Mouse (Mus musculus): ENCODE results near the gene Hoxb6.

The Hoxb6 gene

DNA sequence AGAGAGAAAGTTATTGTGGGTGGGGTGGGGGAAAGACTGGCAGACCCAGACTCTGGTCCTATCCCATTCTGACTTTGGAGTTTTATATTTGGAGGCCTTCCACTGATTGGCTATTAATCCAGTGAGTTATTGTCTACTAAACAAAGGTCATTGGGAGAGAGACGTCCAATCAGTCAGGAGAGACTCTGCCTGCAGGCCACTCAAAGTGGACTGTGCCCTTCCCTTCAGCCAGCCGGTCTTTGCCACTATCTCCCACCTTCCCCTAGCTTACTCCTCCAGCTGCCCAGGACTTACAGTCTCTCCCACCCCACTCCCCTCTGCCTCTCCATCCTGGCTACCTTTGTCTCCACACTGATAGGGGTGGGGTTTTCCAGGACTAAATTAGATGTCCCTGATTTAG, 44.3 kb downstream of the Hoxb6 start:
- no peak for DNase-seq (ENCODE audit: low spot score)

DNA sequence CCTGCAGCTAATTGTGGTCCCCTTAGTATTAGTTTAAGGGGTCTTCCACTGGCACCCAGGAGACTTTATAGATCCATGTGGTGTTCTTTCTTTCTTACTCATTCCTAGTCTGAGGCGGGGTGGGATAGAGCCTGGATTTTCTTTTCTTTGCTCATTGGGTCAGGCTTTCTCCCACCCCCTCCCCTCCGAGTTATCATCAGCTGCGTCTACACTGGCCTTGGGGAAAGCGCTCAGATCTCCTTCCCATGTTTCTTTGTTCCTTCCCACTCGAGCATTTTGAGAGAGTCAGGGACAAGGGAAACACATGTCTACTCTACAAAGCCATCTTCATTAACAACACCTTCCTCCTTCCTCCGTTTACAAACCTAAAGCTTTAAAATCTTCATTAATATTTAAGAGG, 44.8 kb downstream of the Hoxb6 start:
- DNase-seq (ENCODE audit: low spot score): no peak

DNA sequence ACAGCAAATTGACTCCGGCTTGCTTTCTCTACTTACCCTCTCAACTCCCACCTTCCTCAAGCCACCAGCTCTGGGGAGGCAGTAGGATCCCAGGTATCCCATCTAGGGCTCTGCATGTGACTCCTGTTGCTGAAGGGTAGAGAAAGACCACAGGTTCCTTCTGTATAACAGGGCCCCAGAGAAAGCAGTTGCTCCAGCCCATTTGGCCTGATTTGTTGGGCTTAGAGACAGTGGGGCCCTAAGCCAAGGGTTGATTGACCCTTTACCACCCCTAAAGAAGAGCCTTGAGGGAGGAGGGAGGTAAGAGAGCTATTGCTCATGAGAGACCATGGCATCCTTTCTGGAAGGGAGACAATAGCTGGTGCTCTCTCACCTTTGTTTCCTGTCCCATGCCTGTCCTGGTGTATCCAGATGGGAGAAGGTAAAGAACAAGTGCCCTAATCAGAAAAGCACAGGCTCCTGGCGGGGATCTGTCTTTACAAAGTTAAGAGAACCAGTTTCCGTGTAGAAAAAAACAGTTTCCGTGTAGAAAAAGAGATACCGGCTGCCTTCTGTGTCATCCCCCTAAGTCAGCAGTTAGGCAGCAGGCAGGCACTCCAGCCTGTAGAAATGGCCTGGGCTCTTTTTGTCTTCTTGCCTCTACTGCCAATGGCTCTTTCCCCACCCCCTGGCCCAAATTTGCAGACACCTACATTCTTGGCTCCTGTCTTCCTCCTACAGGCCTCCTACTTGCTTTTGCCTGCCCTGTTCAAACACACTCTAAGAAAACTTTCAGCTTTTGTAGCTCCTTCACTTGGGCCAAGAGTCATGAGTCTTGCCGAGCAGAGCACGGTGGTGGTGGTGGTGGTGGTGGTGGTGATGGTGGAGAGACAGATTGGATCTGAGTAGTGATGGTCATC, 46.9 kb downstream of the Hoxb6 start:
- no peak for DNase-seq (ENCODE audit: low spot score)

DNA sequence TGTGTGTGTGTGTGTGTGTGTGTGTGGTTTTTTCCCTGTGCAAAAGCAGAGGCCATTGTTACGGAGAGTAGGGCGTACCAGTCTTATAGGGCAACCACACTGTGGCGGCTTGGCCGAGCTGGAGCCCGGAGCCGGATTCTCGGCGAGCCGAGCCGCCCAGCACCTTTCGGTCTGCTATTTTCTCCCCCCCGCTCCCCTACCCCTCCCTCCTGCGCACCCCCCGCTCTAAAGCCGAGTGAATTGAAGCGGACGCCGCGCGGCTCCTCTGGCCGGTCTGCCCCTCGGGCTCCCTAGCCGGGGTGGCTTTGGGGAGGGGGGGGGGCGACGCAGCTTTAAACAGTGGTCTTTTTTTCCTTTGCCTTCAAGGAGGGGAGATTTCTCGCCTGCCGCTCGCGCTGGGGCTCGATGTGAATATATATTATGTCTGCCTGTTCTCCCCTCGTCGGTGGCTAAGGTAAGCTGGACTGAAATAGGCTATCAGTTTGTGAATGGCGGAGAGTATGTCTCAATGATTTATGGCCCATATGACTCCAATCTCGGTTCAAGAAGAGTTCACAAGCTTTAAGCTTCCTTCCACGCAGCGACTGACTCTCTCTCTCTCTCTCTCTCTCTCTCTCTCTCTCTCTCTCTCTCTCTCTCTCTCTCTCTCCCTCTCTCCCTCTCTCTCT, 48.6 kb downstream of the Hoxb6 start:
- DNase-seq (ENCODE audit: low spot score): no peak

DNA sequence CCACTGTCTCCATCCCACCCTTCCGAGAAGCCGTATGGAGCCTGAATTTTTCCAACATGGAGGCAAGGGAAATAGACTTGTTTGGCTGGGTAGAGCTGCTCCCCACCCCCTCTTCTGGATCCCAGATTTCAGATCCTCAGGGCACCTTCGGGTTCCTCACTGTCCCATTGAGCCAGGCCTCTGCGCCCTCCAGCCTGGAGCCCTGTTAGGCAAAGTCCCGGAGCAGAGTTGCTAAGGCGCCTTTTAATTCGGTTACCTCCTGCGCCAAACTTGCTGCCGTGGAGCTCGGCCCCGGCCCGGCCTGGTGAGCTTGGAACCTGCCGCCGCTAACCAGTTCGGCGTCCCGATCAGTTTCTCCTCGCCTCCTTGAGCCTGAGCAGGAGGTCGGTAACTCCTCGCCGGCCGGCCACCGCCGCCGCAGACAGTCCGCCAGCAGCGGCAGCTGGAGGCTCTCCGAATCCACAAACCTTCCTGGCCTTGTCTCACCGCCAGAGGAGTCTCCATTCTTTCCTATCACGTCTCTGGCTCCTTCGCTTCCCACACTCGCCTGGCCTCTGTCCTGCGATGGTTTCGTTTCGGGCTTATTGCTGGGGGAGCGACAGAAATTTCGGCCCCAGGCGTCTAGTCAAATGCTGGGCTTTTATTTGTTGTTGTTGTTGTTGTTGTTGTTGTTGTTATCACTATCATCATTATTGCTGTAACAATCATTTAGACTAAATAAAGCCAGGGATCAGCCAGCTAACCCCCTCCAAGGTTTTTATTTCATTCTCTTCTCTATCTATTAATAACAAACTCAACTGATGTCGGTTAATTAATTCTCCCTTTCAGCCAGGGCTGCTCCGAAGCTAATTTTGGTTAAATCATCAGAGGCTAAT, 49.7 kb downstream of the Hoxb6 start:
- DNase-seq (ENCODE audit: low spot score): no peak

DNA sequence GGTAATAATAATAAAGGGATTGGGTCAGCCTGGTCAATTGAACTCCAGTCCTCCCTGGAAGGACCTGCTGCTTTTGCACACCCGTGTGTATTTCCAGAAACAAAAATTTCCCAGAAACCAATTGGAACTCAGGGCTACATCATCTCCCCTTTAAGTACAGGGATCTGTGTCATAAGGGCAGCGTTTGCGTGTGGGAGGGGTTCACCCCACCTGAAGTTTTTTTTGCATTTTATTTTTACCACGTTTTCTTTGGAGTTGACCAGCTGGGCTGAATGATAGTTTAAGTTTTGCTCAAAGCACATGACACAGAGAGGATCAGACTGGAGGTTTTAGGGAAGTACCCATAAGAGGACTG, 50.3 kb downstream of the Hoxb6 start:
- DNase-seq (ENCODE audit: low spot score): no peak

DNA sequence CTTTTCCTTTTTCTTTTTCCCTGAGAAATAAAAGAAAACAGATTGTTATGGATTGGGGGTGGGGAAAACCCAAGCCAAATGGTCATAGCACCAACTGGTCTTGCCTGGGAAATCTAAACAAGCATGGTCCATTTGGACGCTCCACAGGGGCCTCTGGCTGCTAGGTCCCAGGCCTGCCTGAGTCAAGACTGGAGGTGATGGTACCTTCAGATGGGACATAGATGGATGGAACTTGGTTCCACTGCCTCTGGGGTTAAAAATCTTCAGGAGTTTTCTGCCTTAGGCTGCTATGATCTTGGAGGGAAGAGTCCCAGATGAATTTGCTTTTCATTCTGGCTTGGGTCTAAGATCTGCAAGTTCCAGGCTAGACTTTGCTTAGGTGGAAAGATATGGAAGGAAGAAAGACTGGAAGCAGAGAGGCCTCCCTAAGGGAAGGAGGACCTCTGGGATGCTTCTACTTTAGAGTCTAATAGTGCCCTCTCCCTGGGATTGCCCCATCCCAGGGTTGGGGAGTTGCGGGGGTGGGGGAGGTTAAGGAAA, 51.0 kb downstream of the Hoxb6 start:
- DNase-seq (ENCODE audit: low spot score): no peak

DNA sequence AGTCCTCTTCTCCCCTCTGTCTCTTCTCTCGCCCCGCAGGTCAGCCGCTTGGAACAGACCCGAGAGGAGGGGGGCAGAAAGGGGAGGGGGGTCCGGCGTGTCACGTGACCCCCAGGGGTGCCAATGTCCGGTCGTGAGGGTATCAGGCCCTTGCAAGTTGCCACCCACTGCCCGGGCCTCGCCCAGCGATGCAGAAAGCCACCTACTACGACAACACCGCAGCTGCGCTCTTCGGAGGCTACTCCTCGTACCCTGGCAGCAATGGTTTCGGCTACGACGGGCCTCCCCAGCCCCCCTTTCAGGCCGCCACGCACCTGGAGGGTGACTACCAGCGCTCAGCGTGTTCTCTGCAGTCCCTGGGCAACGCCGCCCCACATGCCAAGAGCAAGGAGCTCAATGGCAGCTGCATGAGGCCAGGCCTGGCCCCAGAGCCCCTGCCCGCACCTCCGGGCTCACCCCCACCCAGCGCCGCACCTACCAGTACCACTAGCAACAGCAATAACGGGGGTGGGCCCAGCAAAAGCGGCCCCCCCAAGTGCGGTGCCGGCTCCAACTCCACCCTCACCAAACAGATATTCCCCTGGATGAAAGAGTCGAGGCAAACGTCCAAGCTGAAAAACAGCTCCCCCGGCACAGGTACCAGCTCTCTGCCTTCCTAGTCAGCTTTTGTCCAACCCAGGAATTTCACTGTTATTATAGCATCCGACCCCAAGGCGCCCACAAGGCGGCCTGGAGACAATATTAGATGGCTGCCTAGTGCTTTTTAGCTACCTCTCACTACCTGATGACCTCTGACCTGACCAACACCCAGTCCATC, 52.0 kb downstream of the Hoxb6 start:
- DNase-seq (ENCODE audit: low spot score): no peak

DNA sequence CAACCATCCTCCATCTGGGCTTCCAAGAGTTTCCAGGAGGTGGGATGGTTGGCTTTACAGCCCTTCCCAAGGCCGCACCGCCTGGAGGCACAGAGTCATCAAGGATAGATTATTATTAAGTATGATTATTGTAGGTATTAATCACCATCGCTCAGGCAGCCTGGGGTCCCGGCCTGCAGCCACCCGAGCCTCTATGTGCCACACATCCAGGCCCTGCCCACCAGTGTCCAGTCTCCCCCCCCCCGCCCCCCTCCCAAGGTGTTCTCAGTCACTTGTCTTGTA, 52.5 kb downstream of the Hoxb6 start:
- no peak for DNase-seq (ENCODE audit: low spot score)

DNA sequence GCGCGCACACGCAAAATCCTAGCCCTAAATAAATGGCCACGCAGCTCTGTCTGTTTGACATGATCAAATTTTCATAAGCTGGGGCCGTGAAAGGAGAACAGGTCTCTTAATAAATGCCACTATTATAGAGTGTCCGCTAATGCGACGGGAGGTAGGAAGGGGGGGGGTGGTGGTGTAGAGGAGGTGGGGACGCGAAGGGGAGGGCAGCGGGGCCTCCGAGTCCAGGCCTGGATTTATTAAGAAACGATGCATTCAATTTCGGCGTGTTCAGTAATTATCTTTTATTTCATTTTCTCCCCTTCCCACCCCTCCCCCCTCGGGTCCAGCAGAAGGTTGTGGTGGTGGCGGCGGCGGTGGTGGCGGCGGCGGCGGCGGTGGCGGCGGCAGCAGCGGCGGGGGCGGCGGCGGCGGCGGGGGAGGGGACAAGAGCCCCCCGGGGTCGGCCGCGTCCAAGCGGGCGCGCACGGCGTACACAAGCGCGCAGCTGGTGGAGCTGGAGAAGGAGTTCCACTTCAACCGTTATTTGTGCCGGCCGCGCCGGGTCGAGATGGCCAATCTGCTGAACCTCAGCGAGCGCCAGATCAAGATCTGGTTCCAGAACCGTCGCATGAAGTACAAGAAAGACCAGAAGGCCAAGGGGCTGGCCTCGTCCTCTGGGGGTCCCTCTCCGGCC, 53.1 kb downstream of the Hoxb6 start:
- no peak for DNase-seq (ENCODE audit: low spot score)

DNA sequence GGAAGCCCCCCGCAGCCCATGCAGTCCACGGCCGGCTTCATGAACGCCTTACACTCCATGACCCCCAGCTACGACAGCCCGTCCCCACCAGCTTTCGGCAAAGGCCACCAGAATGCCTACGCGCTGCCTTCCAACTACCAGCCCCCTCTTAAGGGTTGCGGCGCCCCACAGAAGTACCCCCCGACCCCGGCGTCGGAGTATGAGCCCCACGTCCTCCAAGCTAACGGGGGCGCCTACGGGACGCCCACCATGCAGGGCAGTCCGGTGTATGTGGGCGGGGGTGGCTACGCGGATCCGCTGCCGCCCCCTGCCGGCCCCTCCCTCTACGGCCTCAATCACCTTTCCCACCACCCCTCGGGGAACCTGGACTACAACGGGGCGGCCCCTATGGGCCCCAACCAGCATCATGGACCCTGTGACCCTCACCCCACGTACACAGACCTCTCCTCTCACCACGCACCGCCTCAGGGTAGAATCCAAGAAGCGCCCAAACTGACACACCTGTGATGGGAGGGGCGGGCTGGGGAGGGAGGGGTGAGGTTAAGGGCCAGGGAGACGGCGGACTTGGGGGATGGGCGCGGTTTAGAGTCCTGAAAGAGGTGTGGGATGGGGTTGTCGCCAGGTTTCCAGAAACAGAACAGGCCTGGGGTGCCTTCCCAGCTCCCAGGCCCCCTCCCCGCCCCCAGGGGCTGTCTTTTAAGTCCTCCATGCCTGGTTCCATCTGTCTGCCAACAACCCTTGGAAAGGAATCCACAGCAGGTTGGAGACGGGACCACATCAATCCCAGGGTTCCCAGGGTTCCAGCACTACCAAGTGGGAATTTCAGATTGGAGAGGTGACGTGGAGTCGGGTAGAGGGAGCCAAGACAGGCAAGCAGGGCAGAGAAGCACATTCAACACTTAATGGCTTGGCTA, 53.9 kb downstream of the Hoxb6 start:
- DNase-seq (ENCODE audit: low spot score): no peak

DNA sequence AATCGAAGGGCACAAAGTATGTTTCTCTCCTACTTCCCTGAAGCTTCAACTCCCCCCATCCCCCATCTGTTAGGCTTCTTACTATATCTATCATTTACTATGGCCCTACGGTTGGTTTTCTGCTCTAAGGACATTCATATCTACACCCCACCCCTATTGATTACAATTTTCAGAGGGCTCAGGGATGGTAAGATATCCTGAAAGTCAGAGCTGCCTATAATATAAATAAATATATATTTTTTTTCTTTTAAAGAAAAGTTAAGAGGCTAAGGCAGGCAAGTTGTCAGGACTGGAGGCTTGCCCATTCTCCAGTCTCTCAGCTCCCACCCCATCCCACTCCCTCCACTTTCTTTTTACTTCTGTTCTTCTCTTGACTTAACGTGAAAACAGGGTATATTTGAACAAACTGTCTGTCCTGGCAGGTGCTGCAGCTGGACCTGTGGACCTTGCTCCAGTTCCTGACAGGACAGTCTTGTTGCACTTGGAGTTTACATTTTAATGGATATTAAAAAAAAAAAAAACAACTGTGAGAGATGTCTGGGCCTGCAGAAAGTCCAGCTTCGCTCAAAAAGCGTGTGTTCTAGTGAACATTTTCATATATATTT, 54.7 kb downstream of the Hoxb6 start:
- DNase-seq (ENCODE audit: low spot score): no peak

DNA sequence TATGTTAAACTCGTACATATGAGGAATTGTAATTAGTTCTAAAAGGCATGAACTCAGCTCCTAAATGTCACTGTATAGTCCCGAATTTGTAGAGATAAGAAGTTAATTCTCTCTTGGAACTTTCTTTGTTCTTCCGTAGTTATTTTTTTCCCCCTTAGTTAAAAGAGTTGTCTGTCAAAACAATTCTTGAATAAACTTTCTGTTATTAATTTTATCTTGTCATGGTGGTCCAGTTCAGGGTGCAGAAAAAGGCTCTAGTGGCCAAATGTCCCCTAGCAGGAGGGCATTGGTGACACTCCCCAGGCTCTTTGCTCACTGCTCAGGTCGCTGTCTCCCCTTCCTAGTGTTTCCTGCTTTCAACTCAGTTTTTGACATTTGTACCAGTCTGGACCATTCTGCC, 55.4 kb downstream of the Hoxb6 start:
- no peak for DNase-seq (ENCODE audit: low spot score)

DNA sequence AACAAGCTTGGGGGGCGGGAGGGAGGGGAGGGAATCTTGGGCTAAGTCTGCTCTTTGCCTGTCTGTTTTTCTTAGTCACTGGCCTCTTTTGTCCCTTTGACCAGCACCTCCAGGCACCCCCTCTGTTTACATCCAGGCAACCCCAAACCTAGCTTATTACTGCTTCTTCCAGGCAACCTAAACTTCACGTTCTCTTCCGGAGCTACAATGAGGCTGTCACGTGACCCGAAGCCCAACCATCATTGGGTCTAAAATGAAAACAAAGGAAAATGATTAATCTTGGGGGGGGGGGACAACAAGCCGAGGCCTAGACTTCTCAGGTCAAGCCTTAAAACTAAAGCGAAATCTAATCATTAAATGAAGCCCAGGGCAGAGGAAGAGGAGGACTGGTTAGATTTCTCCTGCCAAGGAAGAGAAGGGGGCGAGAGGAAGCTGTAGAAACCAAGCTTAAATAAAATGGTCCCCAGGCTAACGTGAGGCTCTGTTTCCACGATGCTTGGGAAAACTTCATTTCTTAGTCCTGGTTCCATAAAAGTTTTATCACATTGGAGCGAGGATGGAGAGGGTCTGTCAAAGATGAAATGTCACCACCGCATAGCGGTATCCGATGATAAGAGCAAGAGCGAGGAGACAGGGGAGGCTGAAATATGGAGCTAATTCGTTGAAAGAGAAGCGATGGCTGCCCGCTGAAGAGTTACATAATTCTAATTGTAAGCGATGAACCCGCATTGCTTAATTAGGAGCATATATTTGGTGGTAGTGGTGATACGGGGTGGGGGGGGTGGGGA, 56.1 kb downstream of the Hoxb6 start:
- DNase-seq (ENCODE audit: low spot score): no peak

DNA sequence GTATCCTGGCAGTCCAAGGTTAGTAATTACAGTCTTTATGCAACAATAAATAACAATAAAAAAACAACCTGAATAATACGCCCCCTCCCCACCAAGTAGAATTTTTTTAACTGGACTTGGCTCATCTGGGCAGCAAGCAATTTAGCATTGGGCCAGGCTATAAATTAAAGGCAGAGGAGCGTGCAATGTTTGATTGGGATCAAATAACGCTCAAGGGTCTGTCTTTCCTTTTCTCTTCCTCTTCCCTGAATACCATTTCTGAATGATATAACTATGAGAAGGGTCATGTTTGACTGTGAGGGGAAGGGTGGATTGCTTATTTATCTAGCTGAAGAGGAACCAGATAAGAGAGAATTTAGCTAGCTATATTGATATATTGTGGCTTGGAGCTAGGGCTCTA, 56.7 kb downstream of the Hoxb6 start:
- DNase-seq (ENCODE audit: low spot score): no peak

DNA sequence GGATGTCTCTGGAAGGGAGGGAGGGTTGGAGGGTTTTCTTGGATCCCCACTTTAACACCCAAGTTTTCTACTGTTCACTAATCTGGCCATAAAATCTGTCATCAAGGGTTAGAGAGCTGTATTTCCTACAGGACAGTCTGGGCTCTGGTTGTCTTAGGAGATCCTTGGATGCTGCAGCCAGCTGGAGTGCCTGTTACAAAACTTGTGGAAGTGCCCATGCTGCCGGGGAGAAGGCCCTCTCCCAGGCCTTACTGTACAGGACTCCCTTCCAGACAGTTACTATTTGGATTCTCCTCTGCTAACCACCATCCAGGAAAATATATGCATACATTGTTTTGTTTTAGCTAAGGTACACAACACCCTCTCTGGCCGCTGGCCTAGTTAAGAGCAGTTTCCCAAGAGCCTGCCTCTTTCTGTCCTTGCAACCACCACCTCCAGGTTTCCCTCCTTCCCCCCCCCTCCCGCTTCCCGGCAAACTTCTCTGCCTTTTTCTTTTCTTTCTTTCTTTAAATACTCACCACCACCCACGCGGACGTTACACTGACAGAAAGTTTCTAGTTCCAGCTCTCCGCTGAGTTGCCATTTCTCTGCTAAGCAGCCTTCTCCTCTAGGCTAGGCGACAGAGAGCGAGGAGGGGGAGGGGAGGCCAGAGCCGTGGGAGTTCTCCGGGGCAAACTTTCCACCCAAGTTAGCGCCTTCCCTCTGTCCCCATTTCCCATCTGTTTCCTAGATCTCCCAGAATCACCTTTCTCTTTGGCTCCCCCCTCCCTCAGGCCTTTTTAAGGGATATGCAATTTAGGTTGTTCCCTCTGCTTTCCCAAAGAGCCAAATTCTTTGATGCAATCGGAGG, 57.4 kb downstream of the Hoxb6 start:
- no peak for DNase-seq (ENCODE audit: low spot score)

DNA sequence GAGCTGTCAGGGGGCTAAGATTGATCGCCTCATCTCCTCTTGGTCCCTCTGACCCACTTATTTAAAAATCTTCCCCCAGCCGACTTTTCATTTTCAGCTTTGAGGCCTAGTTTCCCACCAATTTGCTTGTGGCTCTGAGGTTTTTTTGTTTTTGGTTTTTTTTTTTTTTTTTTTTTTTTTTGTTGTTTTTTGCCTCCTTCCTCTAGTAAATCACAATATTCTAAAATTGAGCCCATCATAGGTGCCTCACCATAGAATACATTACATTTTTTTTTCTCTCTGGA, 58.0 kb downstream of the Hoxb6 start, which contains the start of gene Hoxb2:
TSS of gene Hoxb2 (plus strand) at position 185 of the 284 bp plus-strand sequence.
- DNase-seq (ENCODE audit: low spot score): no peak

DNA sequence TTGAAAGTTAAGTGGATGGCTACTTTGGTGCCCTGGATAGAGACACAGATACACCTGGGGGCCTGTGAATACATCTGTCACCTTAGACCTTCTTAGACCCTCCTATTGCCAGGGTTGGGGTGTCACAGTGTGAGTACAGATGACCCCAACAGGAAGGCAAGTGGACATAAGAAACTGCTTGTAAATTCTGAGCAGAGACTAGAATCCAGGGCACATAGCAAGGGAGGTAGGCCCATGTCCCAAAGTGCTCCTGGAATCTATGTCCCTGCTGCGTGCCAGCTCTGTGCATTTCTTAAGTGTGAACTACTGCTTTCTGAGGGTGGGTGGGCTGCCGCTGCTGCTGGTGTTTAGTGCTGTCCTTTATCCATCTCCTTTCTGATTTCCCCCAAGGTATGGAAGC, 58.5 kb downstream of the Hoxb6 start:
- DNase-seq (ENCODE audit: low spot score): no peak
